Mouse (Mus musculus) olfactory bulb, adult 2 months (tissue): ENCODE data around the gene Dhrs4.

Experiments
- CTCF ChIP-seq: fragments of 200-500 bp; IDR thresholded peaks from 2 replicates; pipeline ENCODE4 v1.5.1; 2012; ENCODE audit warnings: low read depth, mild to moderate bottlenecking, low read length, moderate library complexity; ENCODE audit not compliant: insufficient read depth
- POLR2A ChIP-seq: fragments of 200-500 bp; IDR thresholded peaks from 2 replicates; pipeline ENCODE4 v1.6.1; 2012; ENCODE audit warnings: mild to moderate bottlenecking, low read depth, low read length, moderate library complexity; ENCODE audit not compliant: insufficient read depth

GRCm38 (mm10) chr14:55469041-55469440 is 9.5 kb upstream of the Dhrs4 start:
- TF ChIP-seq POLR2A (no peak), CTCF (no peak)
